Mouse (Mus musculus): ENCODE data around the gene Wdr4.
"Not testable (repeated sequence)": the region's sequence is repeated elsewhere in the genome, so short reads cannot be mapped to it uniquely, and the experiment has no call there.

Gene Wdr4

DNA sequence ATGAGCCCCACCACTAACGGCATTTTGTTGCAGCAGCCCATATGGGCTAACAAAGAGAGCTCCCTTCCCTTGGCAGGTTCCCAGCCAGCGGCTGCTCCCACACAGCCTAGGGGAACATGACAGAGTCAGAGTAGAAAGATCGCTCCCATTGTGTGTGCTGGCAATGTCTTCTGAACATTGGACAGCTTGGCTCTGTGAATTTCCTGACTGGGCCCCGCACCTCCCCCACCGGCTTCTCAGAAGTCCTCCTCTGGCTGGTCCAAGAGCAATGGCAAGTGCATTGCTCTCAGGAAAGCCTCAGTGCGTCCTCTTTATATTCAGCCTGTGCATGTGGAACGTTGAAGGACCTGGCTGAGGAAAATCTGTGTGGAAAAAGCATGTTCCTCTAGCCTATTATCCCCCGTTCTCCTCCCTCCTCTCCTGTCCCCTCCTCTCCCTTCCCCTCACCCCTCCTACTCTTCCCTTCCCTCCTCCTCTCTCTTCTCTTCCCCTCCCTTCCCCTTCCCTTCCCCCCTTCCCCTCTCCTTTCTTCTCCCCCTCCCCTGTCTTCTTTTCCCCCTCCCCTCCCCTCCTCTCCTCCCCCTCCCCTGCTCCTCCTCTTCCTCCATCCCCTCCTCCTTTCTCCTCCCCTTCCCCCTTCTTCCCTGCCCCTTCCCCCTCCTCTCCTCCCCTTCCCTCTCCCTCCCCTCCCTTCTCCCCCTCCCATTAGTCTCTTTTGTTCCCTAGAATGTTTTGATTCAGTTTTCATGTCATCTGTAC, 16.3 kb upstream of the Wdr4 start:
- peak; percentile 59 for DNase-seq (ENCODE audit: low spot score)

DNA sequence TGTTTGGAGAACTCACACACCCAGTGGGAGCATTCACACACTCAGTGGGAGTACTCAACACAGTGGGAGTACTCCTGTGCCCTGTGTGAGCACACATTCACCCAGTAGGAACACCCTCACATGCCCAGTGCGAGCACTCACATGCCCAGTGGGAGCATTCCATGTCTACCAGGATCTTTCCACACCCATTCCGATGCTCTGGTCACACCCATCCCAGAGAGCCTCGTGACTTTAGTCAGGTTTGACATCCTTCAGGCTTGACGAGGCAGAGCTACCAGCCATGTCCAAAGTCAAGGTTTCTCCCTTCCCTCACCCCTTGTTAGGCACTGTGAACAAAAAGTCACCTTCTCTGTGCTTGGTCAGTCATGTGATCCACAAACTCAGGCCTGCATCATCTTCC, 15.6 kb upstream of the Wdr4 start:
- DNase-seq (ENCODE audit: low spot score) = no peak

DNA sequence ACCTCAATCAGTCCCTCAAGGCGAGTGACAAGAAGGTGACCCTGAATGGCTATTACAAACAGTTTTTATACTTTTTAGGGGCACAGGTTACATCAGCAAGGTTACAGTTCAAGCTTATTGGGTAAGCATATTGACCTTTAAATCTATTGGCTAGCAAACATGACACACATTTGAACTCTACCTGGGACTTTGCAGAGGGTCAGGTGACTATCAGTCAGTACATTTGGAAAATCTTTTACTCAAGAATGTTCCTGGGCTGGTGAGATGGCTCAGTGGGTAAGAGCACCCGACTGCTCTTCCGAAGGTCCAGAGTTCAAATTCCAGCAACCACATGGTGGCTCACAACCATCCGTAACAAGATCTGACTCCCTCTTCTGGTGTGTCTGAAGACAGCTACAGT, 12.6 kb upstream of the Wdr4 start:
- not testable (repeated sequence) for DNase-seq (ENCODE audit: low spot score)

DNA sequence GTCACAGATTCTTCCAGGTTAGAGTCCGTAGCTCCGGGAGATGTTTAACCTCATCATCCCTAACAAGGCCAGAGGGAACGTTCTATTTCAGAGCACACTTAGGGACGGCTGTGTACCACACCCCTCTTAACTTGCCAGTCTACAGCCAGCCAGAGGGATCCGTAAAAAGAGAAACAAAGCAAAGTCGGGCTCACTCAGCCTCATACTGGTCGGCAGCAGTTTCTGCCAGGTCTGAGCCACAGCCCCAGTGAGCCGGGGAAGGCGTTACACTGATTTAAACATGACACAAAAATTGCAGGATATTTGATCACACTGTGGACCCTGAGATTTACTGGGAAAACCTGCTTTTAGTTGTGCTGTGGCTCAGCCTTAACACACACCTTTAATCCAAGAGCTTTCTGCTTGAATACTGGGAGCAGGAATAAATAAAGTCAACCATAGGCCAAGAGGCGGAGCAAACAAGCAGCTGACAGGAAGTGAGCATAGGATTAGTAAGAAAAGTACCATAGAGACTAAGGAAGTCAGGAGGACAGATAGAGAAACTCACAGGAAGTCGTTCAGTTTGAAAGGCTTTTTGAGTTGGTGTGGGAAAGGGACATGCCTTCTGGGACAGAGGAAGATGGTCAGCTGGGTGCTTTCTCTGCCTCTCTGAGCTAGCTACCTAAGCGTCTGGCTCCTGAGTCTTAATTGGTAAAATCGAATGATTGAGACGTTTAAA, 11.8 kb upstream of the Wdr4 start:
- no peak for DNase-seq (ENCODE audit: low spot score)

DNA sequence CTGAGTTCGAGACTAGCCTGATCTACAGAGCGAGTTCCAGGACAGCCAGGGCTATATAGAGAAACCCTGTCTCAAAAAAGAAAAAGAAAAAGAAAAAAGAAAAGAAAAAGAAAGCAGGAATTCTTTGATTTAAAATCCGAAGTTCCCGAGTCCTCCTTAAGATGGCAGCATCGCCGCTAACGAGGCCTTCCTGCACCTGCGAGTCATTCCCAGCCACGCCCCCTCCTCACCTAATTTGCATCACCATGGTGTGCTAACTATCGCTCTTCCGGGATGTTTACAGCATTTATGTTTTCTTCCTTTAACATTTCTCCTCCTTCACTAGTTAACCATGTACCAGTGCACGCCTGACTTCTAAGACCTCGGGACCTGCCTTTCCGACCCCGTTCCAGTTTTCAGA, 9.5 kb upstream of the Wdr4 start:
- DNase-seq (ENCODE audit: low spot score) = no peak

DNA sequence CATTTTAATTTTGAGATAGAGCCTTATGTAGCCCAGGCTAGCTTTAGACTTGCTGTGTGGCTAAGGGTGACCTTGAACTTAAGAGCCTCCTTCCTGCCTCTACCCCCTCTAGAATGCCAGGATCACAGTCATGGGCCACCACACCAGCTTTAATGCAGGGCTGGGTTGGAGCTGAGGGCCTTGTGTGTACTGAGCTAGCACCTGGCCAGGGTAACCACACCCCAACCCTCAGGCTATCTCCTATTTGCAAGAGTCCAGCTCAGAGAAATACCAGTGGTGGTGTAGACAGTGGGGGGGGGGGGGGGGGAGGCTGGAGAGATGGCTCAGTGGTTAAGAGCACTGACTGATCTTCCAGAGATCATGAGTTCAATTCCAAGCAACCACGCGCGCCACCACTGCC, 6.0 kb upstream of the Wdr4 start:
- no peak for DNase-seq (ENCODE audit: low spot score)

DNA sequence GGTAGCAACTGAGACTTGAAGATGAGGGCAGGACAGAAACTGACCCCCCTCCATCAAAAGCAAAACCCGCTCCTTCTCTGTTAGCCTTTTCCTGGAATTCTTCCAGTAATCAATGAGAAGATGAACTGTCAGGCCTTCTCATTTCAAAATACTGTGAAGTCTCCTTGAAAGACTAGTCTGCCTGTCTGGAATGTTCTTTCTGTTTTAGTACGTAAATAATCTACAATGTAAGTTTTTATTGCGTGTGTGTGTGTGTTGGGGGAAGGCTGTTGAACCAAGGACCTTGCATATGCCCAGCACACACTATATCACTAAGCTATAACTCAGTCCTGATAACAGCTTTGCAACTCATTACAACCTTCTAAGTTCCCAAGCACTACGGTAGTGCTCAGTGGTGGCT, 5.3 kb upstream of the Wdr4 start:
- no peak for DNase-seq (ENCODE audit: low spot score)

DNA sequence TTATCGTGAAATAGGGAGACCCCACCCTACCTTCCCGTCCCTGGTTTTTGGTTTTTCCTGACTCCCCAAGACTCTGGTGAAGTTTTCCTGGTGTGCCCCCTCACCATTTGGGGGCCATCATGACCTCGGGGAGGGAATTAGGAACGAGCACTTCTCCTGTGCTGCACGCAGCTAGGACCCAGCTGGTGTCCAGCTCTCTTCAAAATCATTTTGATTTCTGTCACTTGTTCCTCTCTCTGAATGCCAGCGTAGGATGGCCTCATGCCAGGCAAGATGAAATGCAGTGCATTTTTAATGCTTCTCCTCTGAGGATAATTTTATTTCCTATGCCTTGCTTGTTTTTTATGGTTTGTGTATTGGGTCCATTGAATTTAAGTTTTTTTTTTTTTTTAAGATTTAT, 2.2 kb upstream of the Wdr4 start:
- no peak for DNase-seq (ENCODE audit: low spot score)

DNA sequence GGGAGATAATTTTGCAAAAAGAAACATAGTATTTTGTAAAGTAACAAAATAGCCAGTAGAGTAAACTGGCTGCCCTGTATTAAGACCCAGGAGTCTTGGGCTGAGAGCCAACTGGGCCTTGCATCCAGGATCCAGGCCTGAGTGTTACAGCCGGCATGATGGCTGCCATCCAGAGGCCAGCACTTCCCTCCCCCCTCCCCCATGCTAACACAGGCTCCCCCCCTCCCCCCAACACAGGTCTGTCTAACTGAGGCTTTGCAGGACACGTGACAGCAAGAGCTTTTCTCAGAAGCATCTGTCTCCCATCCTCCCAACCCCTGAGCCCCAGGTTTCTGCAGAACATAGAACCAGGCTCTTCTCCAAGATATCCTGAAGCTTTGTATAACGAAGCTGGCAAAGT, 1.1 kb upstream of the Wdr4 start:
- peak; percentile 36 for DNase-seq (ENCODE audit: low spot score)

DNA sequence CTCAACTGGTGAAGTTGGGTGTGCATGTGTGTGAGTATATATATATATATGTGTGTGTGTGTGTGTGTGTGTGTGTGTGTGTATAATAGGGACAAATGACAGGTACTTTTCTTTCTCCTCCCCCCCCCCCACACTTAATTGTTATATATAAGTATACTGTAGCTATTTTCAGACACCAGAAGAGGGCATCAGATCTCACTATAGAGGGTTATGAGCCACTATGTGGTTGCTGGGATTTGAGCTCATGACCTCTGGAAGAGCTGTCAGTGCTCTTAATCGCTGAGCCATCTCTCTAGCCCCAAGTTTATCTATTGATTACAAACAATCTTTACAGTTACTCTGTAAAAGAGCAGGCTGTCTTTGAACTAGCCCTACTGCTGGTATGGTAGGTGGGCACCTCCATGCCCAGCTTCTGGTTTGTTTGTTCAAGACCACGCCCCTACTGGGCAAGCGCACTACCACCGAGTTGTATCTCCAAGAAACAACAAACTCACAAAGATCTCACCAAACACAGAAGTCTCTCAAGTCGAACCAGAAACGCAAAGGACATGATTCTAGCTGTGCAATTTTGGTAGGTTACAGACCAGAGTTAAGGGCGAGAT, 335 bp downstream of the Wdr4 start:
- DNase-seq (ENCODE audit: low spot score) = no peak

DNA sequence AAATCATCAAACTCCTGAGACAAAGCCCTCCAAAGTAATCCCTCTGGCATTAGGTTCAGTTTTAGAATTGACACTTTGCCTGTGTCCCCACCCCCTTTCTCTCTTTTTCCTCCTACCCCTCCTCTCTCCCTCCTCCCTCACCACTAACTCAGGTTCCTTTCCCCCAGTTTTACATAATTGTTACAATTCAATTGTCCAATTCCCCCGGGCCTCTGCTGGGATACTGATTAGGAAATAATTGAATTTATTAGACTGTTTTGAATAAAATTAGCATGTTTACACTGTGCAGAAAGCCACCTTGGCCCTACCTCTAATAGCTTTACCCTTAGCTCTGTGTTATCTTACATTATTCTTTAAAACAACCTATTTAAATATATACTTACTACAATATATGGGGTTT, 5.1 kb downstream of the Wdr4 start:
- DNase-seq (ENCODE audit: low spot score) = no peak

DNA sequence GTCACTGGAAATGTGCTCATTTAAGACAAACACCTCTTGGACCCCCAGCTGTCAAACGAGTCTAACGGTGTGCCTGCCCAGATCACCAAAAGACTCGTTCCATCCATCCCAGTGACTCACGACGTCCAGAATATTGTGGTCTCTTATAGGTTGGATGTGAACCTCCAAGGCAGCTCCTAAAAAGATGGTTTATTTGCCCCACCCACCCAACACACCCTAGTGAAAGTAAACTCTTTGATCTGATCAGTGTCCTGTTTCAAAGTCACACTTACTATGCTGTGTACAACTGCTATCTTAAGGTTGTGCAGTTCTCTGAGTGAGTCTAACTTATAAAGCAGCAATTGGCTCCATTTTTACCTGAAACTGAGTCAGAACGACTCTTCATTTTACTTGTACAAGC, 7.2 kb downstream of the Wdr4 start:
- DNase-seq (ENCODE audit: low spot score) = no peak

DNA sequence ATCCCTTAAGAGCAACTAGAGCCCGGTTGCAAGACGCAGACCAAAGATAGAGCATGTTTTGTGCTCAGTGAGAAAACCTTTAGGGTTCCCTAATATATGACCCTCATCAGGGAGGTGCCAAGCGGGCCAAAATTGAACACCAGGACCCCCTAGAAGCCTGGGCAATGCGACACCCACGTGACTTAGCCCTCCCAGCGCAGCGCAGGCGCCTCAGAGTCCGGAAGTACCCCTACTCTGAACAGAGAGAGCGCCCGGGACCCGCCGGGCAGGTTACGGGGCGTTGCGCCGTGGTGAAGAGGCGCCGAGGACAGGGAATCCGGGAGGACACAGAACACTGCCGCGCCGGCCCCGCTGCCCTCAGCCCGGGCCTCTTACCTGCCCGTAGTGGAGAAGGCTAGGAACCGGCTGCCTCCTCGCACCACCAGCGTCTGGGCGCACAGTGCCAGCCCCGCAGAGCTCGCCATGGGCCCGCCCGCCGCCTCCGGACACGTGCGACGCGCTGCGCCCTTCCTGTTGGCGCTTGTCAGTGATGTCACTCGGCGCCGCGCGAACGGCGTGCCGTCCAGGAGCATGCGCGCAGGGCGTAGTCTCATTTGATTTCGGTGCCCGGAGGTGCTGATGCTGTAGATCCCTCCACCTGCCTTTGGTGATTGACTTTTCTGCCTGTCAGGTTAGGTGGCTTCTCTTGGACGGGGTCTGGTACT, 7.8 kb downstream of the Wdr4 start:
- DNase-seq (ENCODE audit: low spot score) = peak; percentile 72

DNA sequence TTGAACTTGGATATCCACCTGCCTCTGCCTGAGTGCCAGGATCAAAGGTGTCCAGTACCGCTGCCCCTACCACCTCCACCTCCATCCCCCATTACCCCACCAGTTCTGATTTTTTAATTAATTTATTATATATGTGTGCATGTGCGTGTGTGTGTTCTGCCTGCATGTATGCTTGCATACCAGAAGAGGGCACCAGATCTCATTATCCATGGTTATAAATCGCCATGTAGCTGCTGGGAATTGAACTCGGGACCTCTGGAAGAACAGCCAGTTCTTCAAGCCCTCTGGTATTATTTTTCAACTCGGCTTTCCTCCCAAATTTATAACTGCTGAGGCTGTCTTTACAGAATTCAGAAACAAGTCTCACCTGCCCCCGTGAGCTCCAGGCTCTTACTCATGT, 8.8 kb downstream of the Wdr4 start:
- DNase-seq (ENCODE audit: low spot score) = no peak

DNA sequence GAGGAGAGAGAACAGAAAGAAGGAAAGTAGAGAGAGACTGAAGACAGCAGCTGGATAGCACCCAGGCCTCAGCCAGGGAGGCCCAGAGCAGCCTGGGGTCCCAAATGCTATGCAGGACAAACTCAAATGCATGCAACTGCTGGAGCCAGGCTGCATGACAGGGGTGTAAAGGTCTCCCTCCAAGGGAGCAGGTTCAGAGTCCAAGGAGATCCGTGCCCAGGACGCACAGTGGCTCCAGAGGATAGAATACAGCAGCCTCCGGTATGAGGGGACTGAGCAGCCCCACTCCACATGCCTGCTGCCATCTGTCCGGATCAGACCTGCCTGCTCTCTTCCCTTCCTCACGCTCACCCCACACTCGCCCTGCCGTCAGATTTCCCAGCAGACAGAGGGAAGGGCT, 13.5 kb downstream of the Wdr4 start:
- no peak for DNase-seq (ENCODE audit: low spot score)

DNA sequence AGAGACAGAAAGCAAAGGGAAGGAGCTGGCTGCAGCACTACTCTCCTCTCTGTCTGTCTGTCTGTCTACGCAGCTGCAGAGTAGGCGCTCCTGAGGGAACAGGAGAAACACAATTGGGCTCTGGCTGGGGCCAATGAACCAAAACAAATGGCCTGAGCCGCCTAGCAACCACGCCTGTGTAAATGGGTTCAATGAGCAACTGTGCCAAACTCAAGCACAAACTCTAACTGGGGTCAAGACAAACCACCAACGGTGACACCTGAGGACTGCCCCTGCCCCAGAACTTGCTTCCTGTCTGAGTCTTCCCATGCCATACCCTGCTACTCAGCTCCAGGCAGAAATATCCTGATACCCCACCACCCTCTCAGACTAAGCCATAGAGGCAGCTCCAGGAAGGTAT, 14.8 kb downstream of the Wdr4 start:
- no peak for DNase-seq (ENCODE audit: low spot score)

DNA sequence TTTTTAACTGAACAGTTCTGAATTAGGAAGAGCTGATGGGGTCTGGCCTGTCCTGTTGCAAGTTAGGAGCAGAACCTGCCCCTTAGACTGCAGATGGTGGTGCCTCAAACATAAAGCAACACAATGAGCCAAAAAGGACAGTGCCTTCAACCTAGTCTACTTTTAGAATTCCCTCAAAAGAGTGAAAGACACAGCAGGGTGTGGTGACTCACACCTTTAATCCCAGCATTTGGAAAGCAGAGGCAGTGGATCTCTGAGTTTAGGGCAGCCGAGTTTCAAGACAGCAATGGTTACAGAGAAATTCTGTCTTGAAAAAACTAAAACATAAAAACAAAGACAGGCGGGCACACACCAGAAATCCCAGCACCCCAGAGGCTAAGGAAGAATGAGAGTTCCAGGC, 15.8 kb downstream of the Wdr4 start:
- no peak for DNase-seq (ENCODE audit: low spot score)

DNA sequence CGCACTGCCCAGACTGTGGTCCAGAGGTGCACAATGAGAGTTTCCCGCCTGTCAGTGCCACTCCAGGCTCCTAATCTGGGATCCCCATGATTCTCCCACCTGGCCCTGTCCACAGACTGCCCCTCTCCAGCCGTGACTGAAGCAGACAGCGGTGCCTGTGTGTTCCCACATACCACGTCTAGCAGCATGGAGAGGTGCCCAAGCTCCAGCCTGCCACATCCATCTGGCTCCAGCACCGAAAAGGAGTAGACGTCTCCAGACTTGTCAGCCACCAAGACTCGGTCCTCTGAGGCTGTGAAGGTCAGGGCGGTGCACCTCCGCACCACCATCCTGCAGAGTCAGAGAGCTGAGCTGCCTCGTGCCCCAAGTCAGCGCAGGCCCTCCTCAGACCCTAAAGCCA, 16.4 kb downstream of the Wdr4 start:
- DNase-seq (ENCODE audit: low spot score) = no peak

DNA sequence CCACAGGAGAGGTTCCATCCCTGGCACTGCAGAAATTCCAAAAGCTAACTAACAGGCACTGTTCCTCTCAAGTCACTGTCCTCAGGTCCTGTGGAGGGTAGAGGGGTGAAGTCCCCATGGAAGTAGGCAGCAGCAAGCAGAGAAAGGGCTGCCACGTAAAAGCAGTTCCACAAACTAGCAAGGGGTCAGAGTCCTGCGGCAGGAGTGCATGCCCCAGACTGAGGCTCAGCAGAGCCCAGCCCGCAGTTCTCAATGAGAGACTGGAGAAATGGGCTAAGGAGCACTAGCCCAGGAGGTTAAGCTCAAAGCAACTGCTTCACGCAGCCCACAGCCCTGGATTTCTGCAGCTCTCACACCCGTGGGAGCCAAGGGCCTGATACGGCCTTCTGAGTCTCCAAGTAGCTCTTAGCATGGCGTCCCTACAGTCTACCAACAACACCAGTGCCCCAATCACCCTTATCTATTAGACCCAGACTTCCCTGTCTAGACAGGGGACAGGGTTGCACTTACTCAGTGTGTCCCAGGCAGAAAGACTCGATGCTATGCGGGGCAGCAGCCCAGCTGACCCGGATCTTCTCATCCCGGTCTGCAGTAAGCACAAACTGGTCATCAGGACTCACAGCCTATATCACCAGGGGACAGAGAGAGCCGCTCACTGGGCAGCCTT, 17.4 kb downstream of the Wdr4 start:
- no peak for DNase-seq (ENCODE audit: low spot score)

DNA sequence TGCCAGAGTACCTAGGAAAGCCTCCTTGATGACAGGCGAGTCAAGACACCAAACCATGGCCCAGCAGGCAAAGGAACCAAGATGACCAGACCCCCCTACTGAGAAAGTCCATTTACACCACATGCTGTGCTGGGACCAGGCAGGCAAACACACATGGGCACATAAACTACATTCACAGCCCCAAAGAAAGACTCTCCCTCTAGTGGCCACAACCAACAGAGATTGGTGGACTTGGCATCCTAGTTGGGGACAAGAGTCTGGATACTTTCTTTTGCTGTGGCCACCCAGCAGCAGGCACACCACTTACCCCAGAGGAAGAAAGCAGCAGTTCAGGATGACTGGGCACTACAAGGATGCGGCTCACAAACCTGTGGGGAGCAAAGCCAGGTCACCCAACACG, 18.9 kb downstream of the Wdr4 start:
- DNase-seq (ENCODE audit: low spot score) = no peak

DNA sequence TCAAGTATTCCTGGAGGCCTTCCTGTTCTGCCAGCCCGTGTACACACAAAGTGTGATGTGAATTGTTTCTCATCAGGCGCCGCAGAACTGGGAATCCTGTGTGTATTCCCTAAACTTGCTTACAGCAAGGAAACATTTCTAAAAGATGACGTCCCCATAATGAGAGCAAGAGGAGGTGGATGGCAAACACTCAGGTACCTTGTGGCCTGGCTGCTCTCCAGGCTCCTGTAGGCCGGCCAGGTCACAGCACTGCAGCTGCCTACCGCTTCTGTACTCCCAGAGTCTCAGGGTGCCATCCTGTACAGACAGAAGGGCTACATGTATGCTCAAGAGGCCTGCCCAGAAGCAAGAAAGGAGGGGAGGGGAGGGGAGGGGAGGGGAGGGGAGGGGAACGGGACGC, 19.4 kb downstream of the Wdr4 start:
- no peak for DNase-seq (ENCODE audit: low spot score)

DNA sequence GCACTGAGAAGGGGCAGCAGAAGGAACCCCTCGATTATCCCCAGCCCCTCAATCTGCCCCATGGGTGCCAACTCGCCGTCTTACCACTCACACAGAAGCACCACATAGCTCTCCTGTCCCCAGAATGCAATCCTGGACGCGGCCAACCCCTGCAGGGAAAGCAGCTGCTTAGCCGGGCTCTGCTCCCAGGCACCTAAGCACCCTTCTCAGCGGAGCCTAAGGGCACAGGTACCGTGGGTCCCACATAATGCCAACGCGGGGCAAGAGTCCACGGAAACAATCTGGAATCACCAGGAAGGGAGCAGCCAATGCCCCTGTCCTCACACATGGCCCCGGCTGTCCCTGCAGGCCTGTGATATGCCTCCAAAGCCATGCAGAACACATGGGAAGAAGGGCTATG, 20.1 kb downstream of the Wdr4 start:
- DNase-seq (ENCODE audit: low spot score) = no peak

Data from ovary, adult 18-20 months (tissue).